Mouse (Mus musculus): ENCODE measurements around the gene Nup210. TPM values are rescaled to one million over a fixed set of nuclear protein-coding genes. Genes with fewer than 3 reads are reported as not detected.

Gene Nup210
- polyA plus RNA-seq, 1 experiment from 2014 or later: 13.1 TPM

- Histone ChIP-seq H3K9me3 (ENCODE audit: control insufficient read depth, low read length) (0 out of 2 replicates have a peak, but pooled peaks cover under 1% of the 10 kb centered on the region), H3K4me2 (ENCODE audit: low read depth, low read length) (no peak overlapping the region), H3K4me3 (ENCODE audit: low read depth, low read length) (no peak overlapping the region), H3K27ac (replicated peaks; ENCODE audit: low read depth, low read length) (no peak overlapping the region), H3K9ac (ENCODE audit: low read depth, low read length) (no peak overlapping the region), H3K27me3 (replicated peaks; ENCODE audit: control insufficient read depth, insufficient read depth, low read length) (no peaks in the 10 kb centered on the region), H3K4me1 (ENCODE audit: control insufficient read depth, insufficient read depth, low read length) (no peaks in the 10 kb centered on the region), H3K36me3 (ENCODE audit: control insufficient read depth, insufficient read depth, low read length) (no peaks in the 10 kb centered on the region)
- DNase-seq (ENCODE audit: low spot score): no peak
- WGBS: 86% methylated on average over 4 of the region's 4 CpGs
- no peak for ATAC-seq (ENCODE audit: low read depth)
These were observed 117.5 kb downstream of the Nup210 start for GRCm38 (mm10) chr6:90999176-90999575.

- no peak for ATAC-seq (ENCODE audit: low read depth)
- no peak overlapping the region for H3K4me2 ChIP-seq (ENCODE audit: low read depth, low read length)
- no peaks in the 10 kb centered on the region for H3K4me1 ChIP-seq (ENCODE audit: control insufficient read depth, insufficient read depth, low read length)
- peaks cover 14% of the 10 kb centered on the region for H3K9me3 ChIP-seq (ENCODE audit: control insufficient read depth, low read length)
- no peaks in the 10 kb centered on the region for H3K36me3 ChIP-seq (ENCODE audit: control insufficient read depth, insufficient read depth, low read length)
- H3K27me3 ChIP-seq (replicated peaks; ENCODE audit: control insufficient read depth, insufficient read depth, low read length): no peaks in the 10 kb centered on the region
- no peak overlapping the region for H3K4me3 ChIP-seq (ENCODE audit: low read depth, low read length)
- 91% methylated on average over 3 of the region's 3 CpGs for WGBS
- H3K9ac ChIP-seq (ENCODE audit: low read depth, low read length): no peak overlapping the region
- DNase-seq (ENCODE audit: low spot score): no peak
- H3K27ac ChIP-seq (replicated peaks; ENCODE audit: low read depth, low read length): no peak overlapping the region
These were observed 119.6 kb downstream of the Nup210 start for GRCm38 (mm10) chr6:90997025-90997424.

GRCm38 (mm10) chr6:90996181-90996580 is 120.4 kb downstream of the Nup210 start:
- Histone ChIP-seq H3K4me1 (ENCODE audit: control insufficient read depth, insufficient read depth, low read length) (no peaks in the 10 kb centered on the region), H3K4me3 (ENCODE audit: low read depth, low read length) (no peak overlapping the region), H3K9me3 (ENCODE audit: control insufficient read depth, low read length) (peaks cover 14% of the 10 kb centered on the region), H3K27me3 (replicated peaks; ENCODE audit: control insufficient read depth, insufficient read depth, low read length) (no peaks in the 10 kb centered on the region), H3K27ac (replicated peaks; ENCODE audit: low read depth, low read length) (no peak overlapping the region), H3K36me3 (ENCODE audit: control insufficient read depth, insufficient read depth, low read length) (no peaks in the 10 kb centered on the region), H3K9ac (ENCODE audit: low read depth, low read length) (no peak overlapping the region), H3K4me2 (ENCODE audit: low read depth, low read length) (no peak overlapping the region)
- no peak for DNase-seq (ENCODE audit: low spot score)
- ATAC-seq (ENCODE audit: low read depth): no peak
- WGBS: 90% methylated on average over 2 of the region's 2 CpGs

- DNase-seq (ENCODE audit: low spot score) (peak; percentile 99), ATAC-seq (ENCODE audit: low read depth) (peak; percentile 95)
- under 1% methylated on average over 18 of the region's 39 CpGs for WGBS
- Histone ChIP-seq H3K4me1 (ENCODE audit: control insufficient read depth, insufficient read depth, low read length) (peaks cover 16% of the 10 kb centered on the region), H3K36me3 (ENCODE audit: control insufficient read depth, insufficient read depth, low read length) (no peaks in the 10 kb centered on the region), H3K4me2 (ENCODE audit: low read depth, low read length) (peak within 1 kb of the TSS; percentile 100), H3K4me3 (ENCODE audit: low read depth, low read length) (peak within 1 kb of the TSS; percentile 69), H3K9me3 (ENCODE audit: control insufficient read depth, low read length) (peaks cover 18% of the 10 kb centered on the region), H3K9ac (ENCODE audit: low read depth, low read length) (peak within 1 kb of the TSS; percentile 73), H3K27ac (replicated peaks; ENCODE audit: low read depth, low read length) (0 out of 2 replicates have a peak within 1 kb of the TSS, but pooled peaks have one; percentile 44), H3K27me3 (replicated peaks; ENCODE audit: control insufficient read depth, insufficient read depth, low read length) (peaks cover 14% of the 10 kb centered on the region)
These were observed 127.8 kb downstream of the Nup210 start, which contains the start of gene Iqsec1 for GRCm38 (mm10) chr6:90988648-90989317. TSS of gene Iqsec1 (minus strand) at chr6:90988685.

- no peak for DNase-seq (ENCODE audit: low spot score)
- peak; percentile 20 for ATAC-seq (ENCODE audit: low read depth)
- Histone ChIP-seq H3K27ac (replicated peaks; ENCODE audit: low read depth, low read length) (0 out of 2 replicates have a peak overlapping the region, but pooled peaks have one; percentile 44), H3K27me3 (replicated peaks; ENCODE audit: control insufficient read depth, insufficient read depth, low read length) (peaks cover 14% of the 10 kb centered on the region), H3K36me3 (ENCODE audit: control insufficient read depth, insufficient read depth, low read length) (no peaks in the 10 kb centered on the region), H3K9me3 (ENCODE audit: control insufficient read depth, low read length) (peaks cover 13% of the 10 kb centered on the region), H3K4me2 (ENCODE audit: low read depth, low read length) (peak overlapping the region; percentile 100), H3K4me1 (ENCODE audit: control insufficient read depth, insufficient read depth, low read length) (peaks cover 16% of the 10 kb centered on the region), H3K4me3 (ENCODE audit: low read depth, low read length) (peak overlapping the region; percentile 69), H3K9ac (ENCODE audit: low read depth, low read length) (peak overlapping the region; percentile 73)
- WGBS: no CpG with 5 or more reads among the region's 59 CpGs
These were observed 128.4 kb downstream of the Nup210 start for GRCm38 (mm10) chr6:90988299-90988625.

DNA sequence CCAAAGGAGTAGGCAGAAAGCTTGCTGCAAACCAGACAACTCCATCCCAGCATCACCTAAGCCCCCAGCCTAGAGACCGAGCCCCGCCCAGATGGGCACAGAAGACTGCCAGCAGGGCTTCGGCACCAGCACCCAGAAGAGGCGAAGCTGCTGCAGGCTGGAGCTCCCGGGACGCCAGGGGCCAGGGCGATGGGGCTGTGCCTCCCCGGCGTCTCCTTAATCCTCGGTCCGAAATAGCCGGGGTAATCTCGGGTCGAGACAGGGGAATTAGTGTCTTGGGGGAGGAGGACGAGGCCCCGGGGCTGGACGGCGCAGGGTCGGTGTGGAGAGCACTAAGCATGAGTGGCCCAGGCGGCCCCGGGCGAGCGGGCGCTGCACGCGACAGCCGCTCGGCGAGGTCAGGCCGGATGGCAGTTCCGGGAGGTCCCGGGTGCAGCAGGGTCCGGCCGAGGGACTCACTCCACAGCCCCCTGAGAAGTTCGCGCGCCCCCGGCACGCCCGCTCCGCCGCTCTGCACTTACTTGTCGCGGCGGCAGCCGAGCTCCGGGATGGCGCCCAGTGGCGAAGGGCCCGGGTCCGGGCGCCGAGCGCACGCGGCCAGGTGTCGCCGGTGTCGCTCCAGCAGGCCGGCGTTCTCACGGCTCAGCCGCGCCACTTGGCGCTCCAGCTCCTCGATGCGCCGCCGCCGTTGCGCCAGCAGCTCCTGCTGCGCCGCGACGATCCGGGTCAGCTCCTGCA is 128.9 kb downstream of the Nup210 start:
- peaks cover 10% of the 10 kb centered on the region for H3K9me3 ChIP-seq (ENCODE audit: control insufficient read depth, low read length)
- ATAC-seq (ENCODE audit: low read depth) (peak; percentile 1; the same call in 1 of the 2 replicates), DNase-seq (ENCODE audit: low spot score) (peak; percentile 36)
- 0 out of 2 replicates have a peak overlapping the region, but pooled peaks have one; percentile 44 for H3K27ac ChIP-seq (replicated peaks; ENCODE audit: low read depth, low read length)
- H3K36me3 ChIP-seq (ENCODE audit: control insufficient read depth, insufficient read depth, low read length): no peaks in the 10 kb centered on the region
- H3K4me2 ChIP-seq (ENCODE audit: low read depth, low read length): peak overlapping the region; percentile 100
- peak overlapping the region; percentile 69 for H3K4me3 ChIP-seq (ENCODE audit: low read depth, low read length)
- H3K4me1 ChIP-seq (ENCODE audit: control insufficient read depth, insufficient read depth, low read length): peaks cover 16% of the 10 kb centered on the region
- H3K9ac ChIP-seq (ENCODE audit: low read depth, low read length): peak overlapping the region; percentile 73
- 0% methylated on average over 34 of the region's 76 CpGs for WGBS
- peaks cover 14% of the 10 kb centered on the region for H3K27me3 ChIP-seq (replicated peaks; ENCODE audit: control insufficient read depth, insufficient read depth, low read length)

- H3K27ac ChIP-seq (replicated peaks; ENCODE audit: low read depth, low read length): no peak overlapping the region
- peaks cover 14% of the 10 kb centered on the region for H3K27me3 ChIP-seq (replicated peaks; ENCODE audit: control insufficient read depth, insufficient read depth, low read length)
- H3K4me3 ChIP-seq (ENCODE audit: low read depth, low read length): no peak overlapping the region
- 38% methylated on average over 3 of the region's 3 CpGs for WGBS
- H3K36me3 ChIP-seq (ENCODE audit: control insufficient read depth, insufficient read depth, low read length): no peaks in the 10 kb centered on the region
- ATAC-seq (ENCODE audit: low read depth) (no peak), DNase-seq (ENCODE audit: low spot score) (peak; percentile 31)
- no peak overlapping the region for H3K9ac ChIP-seq (ENCODE audit: low read depth, low read length)
- H3K9me3 ChIP-seq (ENCODE audit: control insufficient read depth, low read length): no peaks in the 10 kb centered on the region
- no peak overlapping the region for H3K4me2 ChIP-seq (ENCODE audit: low read depth, low read length)
- H3K4me1 ChIP-seq (ENCODE audit: control insufficient read depth, insufficient read depth, low read length): peaks cover 16% of the 10 kb centered on the region
These were observed 132.5 kb downstream of the Nup210 start for GRCm38 (mm10) chr6:90984101-90984500.

- Histone ChIP-seq H3K9ac (ENCODE audit: low read depth, low read length) (no peak overlapping the region), H3K36me3 (ENCODE audit: control insufficient read depth, insufficient read depth, low read length) (no peaks in the 10 kb centered on the region), H3K27me3 (replicated peaks; ENCODE audit: control insufficient read depth, insufficient read depth, low read length) (no peaks in the 10 kb centered on the region), H3K4me2 (ENCODE audit: low read depth, low read length) (no peak overlapping the region), H3K4me3 (ENCODE audit: low read depth, low read length) (no peak overlapping the region), H3K4me1 (ENCODE audit: control insufficient read depth, insufficient read depth, low read length) (peaks cover 6% of the 10 kb centered on the region; the same call in 1 of the 2 replicates), H3K27ac (replicated peaks; ENCODE audit: low read depth, low read length) (no peak overlapping the region), H3K9me3 (ENCODE audit: control insufficient read depth, low read length) (no peaks in the 10 kb centered on the region)
- ATAC-seq (ENCODE audit: low read depth): no peak
- DNase-seq (ENCODE audit: low spot score): no peak
- WGBS: 69% methylated on average over 2 of the region's 2 CpGs
These were observed 142.3 kb downstream of the Nup210 start for GRCm38 (mm10) chr6:90974279-90974678.

Data from embryonic facial prominence, embryonic 14.5 days (tissue).